Mouse (Mus musculus): ENCODE measurements at regions not wholly inside any gene's neighbourhood (a gene's known extent, or its start where the extent isn't known, plus 50 kb on each side); places are given as distances from the start of the nearest gene placed in this dataset.
A peak's percentile ranks its signal among the peaks of the same experiment; 100 is the strongest.

DNA sequence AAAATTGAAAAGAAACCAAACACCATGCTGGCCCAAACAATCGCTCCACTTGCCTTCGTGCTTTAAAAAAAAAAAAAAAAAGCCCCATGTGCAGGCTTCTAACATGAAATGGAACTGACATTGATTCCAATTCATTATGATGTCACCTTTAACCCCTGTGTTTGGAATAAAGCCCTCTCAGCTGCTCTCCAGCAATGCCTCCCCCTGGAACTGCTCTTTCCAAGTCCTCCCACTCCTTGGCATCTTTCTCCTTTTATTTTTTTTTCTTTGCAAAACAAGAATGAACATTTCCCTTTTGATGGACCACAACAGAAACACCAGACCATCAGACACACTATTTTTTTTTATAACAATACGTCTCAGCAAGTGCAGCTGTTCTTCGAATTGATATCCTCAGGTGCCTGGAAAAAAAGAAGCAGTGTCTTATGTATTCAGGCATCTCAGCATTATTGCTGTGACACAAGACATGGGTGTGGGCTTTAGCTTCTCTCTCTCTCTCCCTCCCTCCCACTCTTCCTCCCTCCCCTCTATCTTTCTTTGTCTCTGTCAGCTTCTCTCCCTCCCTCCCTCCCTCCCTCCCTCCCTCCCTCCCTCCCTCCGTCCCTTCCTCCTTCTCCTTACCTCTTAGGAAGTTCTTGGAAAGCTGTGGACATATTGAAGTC, 152.3 kb upstream of the Pitrm1 start:
- Histone ChIP-seq H3K4me3 (no peak overlapping the region), H3K9ac (no peak overlapping the region), H3K27ac (ENCODE audit: poor library complexity, severe bottlenecking) (no peak overlapping the region), H3K9me3 (replicated peaks) (no peaks in the 10 kb centered on the region), H3K4me1 (replicated peaks) (no peaks in the 10 kb centered on the region), H3K36me3 (no peaks in the 10 kb centered on the region), H3K4me2 (no peak overlapping the region), H3K27me3 (replicated peaks) (no peaks in the 10 kb centered on the region)
- 85% methylated on average over 4 of the region's 5 CpGs for WGBS
- ATAC-seq (ENCODE audit: insufficient number of reproducible peaks, low FRiP score), result no peak

DNA sequence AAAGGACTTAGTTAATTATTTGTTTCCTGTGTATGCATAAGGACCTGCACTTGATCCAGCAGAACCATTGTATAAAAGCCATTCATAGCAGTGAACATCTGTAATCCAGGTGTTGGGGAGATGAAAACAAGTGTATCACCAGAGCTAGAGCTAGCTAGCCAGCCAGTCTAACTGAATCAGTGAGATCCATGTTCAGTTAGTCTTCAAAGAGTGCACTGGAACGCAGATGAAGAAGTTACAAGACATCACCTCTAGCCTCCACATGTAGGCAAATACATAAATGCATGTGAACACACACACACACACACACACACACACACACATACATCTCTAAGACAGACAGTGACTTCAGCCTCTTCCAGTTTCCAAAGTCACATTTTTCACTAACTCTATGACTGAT, 150.3 kb upstream of the Pitrm1 start:
- no peak overlapping the region for H3K4me2 ChIP-seq
- H3K4me1 ChIP-seq (replicated peaks), result no peaks in the 10 kb centered on the region
- no peak for ATAC-seq (ENCODE audit: insufficient number of reproducible peaks, low FRiP score)
- no peaks in the 10 kb centered on the region for H3K36me3 ChIP-seq
- 90% methylated on average over 1 of the region's 1 CpGs for WGBS
- H3K27me3 ChIP-seq (replicated peaks), result no peaks in the 10 kb centered on the region
- H3K9ac ChIP-seq, result no peak overlapping the region
- H3K27ac ChIP-seq (ENCODE audit: poor library complexity, severe bottlenecking), result no peak overlapping the region
- no peak overlapping the region for H3K4me3 ChIP-seq
- H3K9me3 ChIP-seq (replicated peaks), result no peaks in the 10 kb centered on the region

DNA sequence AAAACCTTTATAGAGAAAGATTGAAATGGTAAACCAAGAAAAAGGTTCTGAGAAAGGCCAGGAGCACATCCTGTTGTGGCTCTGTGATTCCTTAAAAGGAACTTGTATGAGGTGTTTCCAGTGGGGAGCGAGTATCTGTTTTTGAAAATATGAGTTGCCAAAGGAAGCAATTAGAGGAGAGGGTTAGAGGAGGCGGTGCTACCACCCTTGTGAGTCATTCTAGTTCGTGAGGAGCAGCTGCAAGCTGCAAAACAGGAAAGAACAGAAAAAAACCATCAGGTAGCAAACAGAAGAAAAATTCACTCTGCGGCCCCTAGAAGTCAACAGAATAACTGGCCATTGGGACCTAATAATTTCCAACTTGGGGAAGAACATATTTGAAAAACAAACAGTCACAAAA, 116.1 kb upstream of the Pitrm1 start:
- Histone ChIP-seq H3K36me3 (no peaks in the 10 kb centered on the region), H3K27ac (ENCODE audit: poor library complexity, severe bottlenecking) (no peak overlapping the region), H3K9ac (no peak overlapping the region), H3K4me2 (no peak overlapping the region), H3K4me1 (replicated peaks) (no peaks in the 10 kb centered on the region), H3K9me3 (replicated peaks) (no peaks in the 10 kb centered on the region), H3K27me3 (replicated peaks) (no peaks in the 10 kb centered on the region), H3K4me3 (no peak overlapping the region)
- 66% methylated on average over 4 of the region's 4 CpGs for WGBS
- no peak for ATAC-seq (ENCODE audit: insufficient number of reproducible peaks, low FRiP score)

DNA sequence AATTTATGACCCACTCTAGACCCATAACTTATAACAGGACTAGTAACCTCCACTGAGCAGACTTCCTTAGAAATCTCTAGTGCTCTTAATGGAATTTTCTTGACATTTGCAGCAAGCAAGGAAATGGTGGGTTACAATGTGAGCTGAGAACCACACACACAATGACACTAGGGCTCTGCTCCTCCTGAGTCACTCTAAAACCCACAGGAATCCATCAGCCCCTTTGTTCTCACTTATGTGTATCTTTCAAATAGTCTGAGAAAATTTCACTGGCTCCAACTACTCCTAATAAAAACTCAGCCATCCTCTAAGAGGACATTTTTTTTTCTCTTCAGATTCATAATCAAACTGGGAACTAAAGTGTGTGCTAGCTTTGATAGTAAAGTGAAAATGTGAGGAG, 101.0 kb upstream of the Pitrm1 start:
- H3K4me2 ChIP-seq, result no peak overlapping the region
- ATAC-seq (ENCODE audit: insufficient number of reproducible peaks, low FRiP score), result no peak
- no peaks in the 10 kb centered on the region for H3K36me3 ChIP-seq
- no peaks in the 10 kb centered on the region for H3K27me3 ChIP-seq (replicated peaks)
- no peak overlapping the region for H3K9ac ChIP-seq
- no peak overlapping the region for H3K27ac ChIP-seq (ENCODE audit: poor library complexity, severe bottlenecking)
- H3K9me3 ChIP-seq (replicated peaks), result no peaks in the 10 kb centered on the region
- H3K4me3 ChIP-seq, result no peak overlapping the region
- H3K4me1 ChIP-seq (replicated peaks), result no peaks in the 10 kb centered on the region

DNA sequence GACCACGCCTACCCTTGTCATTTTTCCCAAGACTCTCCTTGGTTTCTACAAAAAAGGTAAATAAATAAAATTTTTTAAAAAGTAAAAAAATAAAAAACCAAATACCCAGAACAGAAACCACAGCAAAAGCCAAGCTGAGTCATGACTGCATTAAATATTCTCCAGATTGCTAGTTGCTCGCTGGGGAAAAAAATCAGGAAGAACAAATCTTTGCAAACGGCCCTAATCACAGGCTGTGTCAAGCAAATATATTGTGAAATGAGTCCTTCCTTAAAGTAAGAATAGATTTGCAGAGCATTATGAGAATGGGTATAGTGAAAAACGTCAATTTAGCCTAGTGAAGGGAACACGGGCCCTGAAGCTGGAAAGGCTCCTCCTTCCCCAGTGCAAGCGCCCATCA, 86.6 kb upstream of the Pitrm1 start:
- Histone ChIP-seq H3K27me3 (replicated peaks) (no peaks in the 10 kb centered on the region), H3K9ac (no peak overlapping the region), H3K4me2 (no peak overlapping the region), H3K27ac (ENCODE audit: poor library complexity, severe bottlenecking) (no peak overlapping the region), H3K4me1 (replicated peaks) (no peaks in the 10 kb centered on the region), H3K36me3 (no peaks in the 10 kb centered on the region), H3K9me3 (replicated peaks) (no peaks in the 10 kb centered on the region), H3K4me3 (no peak overlapping the region)
- ATAC-seq (ENCODE audit: insufficient number of reproducible peaks, low FRiP score), result no peak
- WGBS, result 73% methylated on average over 6 of the region's 6 CpGs

DNA sequence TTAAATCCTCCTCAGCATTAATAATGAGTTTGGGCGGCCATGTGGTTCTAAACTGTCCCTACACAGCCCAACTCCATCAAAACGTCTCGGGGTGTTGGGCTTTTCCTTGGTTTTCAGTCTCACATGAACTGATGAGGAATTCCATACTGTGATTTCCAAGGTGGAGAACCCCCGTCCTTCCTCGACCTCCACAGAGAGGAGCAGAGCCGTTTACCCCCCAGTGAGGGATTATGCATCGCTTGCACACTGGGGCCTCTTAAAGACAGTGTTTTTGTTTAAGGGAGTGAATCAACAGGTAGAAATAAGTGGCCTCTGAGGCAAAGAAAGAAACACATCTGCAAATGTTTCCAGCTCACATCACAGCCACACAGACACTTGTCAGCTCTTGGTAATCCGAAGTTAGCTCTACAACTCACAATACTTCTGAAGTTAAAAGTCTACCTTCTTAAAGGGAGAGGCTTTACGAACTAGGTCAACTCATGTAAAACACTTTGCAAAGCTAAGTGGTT, 82.0 kb upstream of the Pitrm1 start:
- WGBS, result 32% methylated on average over 9 of the region's 9 CpGs
- Histone ChIP-seq H3K27me3 (replicated peaks) (no peaks in the 10 kb centered on the region), H3K9me3 (replicated peaks) (no peaks in the 10 kb centered on the region), H3K27ac (ENCODE audit: poor library complexity, severe bottlenecking) (no peak overlapping the region), H3K4me1 (replicated peaks) (peaks cover 9% of the 10 kb centered on the region; the same call in 1 of the 2 replicates), H3K4me3 (no peak overlapping the region), H3K4me2 (no peak overlapping the region), H3K9ac (no peak overlapping the region), H3K36me3 (no peaks in the 10 kb centered on the region)
- ATAC-seq (ENCODE audit: insufficient number of reproducible peaks, low FRiP score), result no peak

DNA sequence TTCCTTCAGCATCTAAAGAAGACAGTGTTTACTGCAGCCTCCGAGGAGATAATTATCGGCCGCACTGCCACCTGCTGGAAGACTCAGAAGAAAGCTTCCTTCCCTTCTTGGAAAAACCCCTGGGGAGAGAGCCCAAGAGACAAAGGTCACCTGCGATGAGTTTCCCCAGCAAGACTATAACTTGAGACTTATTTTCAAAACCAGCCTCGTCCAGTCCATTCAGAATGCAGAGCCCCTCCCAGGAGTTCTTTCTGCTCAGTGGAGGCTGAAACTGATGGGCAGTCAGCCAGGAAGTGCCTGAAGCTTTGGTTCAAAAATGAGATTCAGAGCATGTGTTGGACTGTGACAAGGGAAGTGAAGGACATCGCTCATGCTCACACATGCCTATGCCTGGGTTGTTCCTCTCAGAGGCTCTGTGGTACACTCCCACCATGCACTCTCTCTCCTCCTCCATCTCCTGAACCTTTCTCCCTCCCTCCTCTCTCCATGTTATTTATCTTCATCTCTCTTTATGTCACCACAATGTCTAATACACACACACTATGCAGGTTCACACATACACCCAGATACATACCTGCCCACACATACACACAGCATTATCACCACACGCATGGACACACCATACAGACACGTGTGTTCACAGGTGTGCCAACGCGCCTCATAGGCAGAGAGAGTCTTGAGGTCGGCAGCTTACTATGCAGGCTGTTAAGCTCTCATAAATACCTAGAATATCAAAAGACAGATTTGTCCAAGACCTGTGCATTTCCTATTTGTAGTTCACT, 78.3 kb upstream of the Pitrm1 start:
- no peaks in the 10 kb centered on the region for H3K27me3 ChIP-seq (replicated peaks)
- peak; percentile 42; the same call in 1 of the 2 replicates for ATAC-seq (ENCODE audit: insufficient number of reproducible peaks, low FRiP score)
- no peak overlapping the region for H3K4me2 ChIP-seq
- no peaks in the 10 kb centered on the region for H3K9me3 ChIP-seq (replicated peaks)
- no peak overlapping the region for H3K4me3 ChIP-seq
- H3K9ac ChIP-seq, result no peak overlapping the region
- H3K36me3 ChIP-seq, result no peaks in the 10 kb centered on the region
- H3K4me1 ChIP-seq (replicated peaks), result peaks cover 19% of the 10 kb centered on the region
- H3K27ac ChIP-seq (ENCODE audit: poor library complexity, severe bottlenecking), result no peak overlapping the region
- 54% methylated on average over 11 of the region's 11 CpGs for WGBS

DNA sequence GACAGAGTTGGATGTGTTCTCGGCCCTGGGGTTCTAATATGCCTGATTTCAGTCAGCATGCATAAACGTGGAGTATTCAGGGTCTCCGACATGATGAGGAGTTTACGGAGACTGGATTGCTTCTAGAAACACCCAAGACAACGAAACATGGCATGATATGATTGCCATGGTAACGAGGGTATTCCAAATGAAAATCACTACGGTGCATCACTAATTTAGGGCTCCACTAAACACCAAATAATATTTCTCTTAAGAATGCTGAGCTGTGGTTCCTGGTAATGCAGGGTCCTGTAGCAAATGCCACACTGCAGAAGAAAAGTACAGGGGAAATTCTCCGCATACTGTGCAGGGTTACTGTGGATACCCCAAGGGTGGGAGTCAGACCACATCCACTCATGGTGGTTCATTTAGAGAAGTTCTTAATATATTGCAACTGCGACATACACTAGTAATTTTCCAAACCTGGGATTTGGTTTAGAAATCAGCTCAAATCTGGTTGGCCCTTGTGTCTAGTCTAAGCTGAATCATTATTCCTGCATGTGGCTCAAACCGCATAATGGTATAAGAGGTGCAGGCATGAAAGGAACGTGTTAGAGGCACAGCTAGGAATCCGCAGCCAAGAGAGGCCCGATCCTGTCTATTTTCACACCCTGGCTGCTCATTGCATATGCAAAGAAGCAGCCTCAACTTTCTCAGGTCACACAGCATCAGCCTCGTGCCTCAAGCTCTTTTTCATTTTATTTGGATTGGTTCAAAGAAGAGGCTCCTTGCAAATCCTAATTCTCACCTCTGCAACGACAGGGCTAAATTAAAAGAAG, 77.5 kb upstream of the Pitrm1 start:
- 72% methylated on average over 15 of the region's 15 CpGs for WGBS
- Histone ChIP-seq H3K9me3 (replicated peaks) (no peaks in the 10 kb centered on the region), H3K27ac (ENCODE audit: poor library complexity, severe bottlenecking) (no peak overlapping the region), H3K9ac (no peak overlapping the region), H3K4me3 (no peak overlapping the region), H3K4me2 (no peak overlapping the region), H3K36me3 (no peaks in the 10 kb centered on the region), H3K4me1 (replicated peaks) (peaks cover 19% of the 10 kb centered on the region), H3K27me3 (replicated peaks) (no peaks in the 10 kb centered on the region)
- ATAC-seq (ENCODE audit: insufficient number of reproducible peaks, low FRiP score), result no peak

DNA sequence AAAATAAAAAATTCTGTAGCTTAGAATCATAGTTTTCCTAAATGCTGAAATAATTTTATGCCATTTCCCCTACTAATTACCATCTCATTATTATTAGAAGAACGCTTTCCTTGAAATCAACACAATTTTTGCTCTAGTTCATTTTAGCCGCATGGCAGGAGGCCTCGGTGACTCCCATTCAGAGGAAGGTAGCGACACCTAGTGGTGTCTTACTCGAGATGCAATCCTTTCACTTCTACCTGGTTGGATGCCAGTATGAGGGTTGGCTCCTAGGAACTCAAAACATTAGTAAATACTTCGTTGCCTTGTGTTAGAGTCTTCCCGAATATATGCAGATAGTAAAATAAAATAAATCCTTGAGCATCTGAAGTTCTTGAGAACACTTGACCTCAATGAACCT, 76.3 kb upstream of the Pitrm1 start:
- H3K27ac ChIP-seq (ENCODE audit: poor library complexity, severe bottlenecking), result no peak overlapping the region
- H3K36me3 ChIP-seq, result no peaks in the 10 kb centered on the region
- ATAC-seq (ENCODE audit: insufficient number of reproducible peaks, low FRiP score), result no peak
- no peak overlapping the region for H3K9ac ChIP-seq
- no peaks in the 10 kb centered on the region for H3K9me3 ChIP-seq (replicated peaks)
- WGBS, result 12% methylated on average over 7 of the region's 7 CpGs
- no peak overlapping the region for H3K4me2 ChIP-seq
- H3K4me1 ChIP-seq (replicated peaks), result peaks cover 19% of the 10 kb centered on the region
- H3K27me3 ChIP-seq (replicated peaks), result no peaks in the 10 kb centered on the region
- H3K4me3 ChIP-seq, result no peak overlapping the region

DNA sequence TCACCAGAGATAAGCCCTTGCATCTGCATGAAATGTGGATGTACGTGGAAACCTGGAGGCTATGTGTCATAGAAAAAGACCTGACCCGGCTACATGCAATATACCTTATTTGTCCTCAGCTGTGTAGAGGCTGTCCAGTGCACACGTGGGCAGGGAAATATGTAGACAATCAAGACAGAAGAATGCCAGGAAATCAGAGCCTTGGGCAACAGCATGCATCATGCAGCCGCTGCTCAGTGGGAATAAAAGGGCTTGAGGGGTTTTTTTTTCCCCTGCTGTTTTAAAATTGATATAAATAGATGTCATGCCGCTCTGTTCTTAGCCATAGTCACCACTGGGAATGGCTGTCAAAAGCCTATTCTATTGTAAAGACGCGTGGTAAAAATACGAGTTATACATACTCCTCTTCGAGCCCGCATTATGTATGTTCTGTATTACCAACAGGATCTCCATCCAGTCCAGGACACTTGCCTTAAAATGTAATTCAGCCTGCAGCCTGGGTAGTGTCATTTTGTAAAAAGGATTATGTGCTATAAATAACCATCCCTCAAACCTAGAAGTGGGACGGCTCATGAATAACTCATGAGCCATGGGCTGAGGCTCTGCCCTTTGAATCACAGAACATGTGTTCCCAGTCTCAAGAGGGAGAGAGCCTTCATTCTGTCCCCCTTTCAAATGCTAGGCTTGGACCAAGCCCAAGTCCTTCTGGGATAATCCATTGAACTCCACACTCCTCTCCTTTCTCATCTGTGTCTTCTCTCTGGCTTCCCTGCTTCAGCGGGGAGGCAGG, 74.4 kb upstream of the Pitrm1 start:
- no peak overlapping the region for H3K9ac ChIP-seq
- H3K27me3 ChIP-seq (replicated peaks), result no peaks in the 10 kb centered on the region
- 61% methylated on average over 12 of the region's 12 CpGs for WGBS
- H3K36me3 ChIP-seq, result no peaks in the 10 kb centered on the region
- H3K4me2 ChIP-seq, result no peak overlapping the region
- peaks cover 19% of the 10 kb centered on the region for H3K4me1 ChIP-seq (replicated peaks)
- no peak for ATAC-seq (ENCODE audit: insufficient number of reproducible peaks, low FRiP score)
- H3K9me3 ChIP-seq (replicated peaks), result no peaks in the 10 kb centered on the region
- peak overlapping the region; percentile 22; the same call in 1 of the 2 replicates for H3K27ac ChIP-seq (ENCODE audit: poor library complexity, severe bottlenecking)
- H3K4me3 ChIP-seq, result no peak overlapping the region

All from heart, embryonic 12.5 days (tissue).